Mouse (Mus musculus) limb, embryonic 14.5 days (tissue): Measurements from ENCODE around the gene Kmt2a. TPM values are rescaled to one million over a fixed set of nuclear protein-coding genes. Genes with fewer than 3 reads are reported as not detected.

Source experiments
- ATAC-seq: fragments of 200-750 bp; cut with Nextera tagmentation; 2 replicates; pipeline ENCODE4 v1.8.0; 2017; ENCODE audit warnings: low read depth, moderate number of reproducible peaks, moderate TSS enrichment; ENCODE audit not compliant: low FRiP score
- DNase-seq: peaks from one replicate; pipeline ENCODE4 v3.0.0-alpha.2; 2015; ENCODE audit warnings: low spot score
- H3K27ac ChIP-seq: fragments of 300-500 bp; sonication (generic); replicated peaks from 2 replicates; pipeline ENCODE4 v1.5.1; 2014; ENCODE audit warnings: low read depth, mild to moderate bottlenecking, low read length, moderate library complexity, mixed read lengths
- H3K27me3 ChIP-seq: fragments of 300-500 bp; sonication (generic); 2 replicates; pipeline ENCODE4 v1.6.1; 2014; ENCODE audit warnings: low read length, mixed read lengths; ENCODE audit not compliant: control insufficient read depth, insufficient read depth
- H3K36me3 ChIP-seq: fragments of 300-500 bp; sonication (generic); 2 replicates; pipeline ENCODE4 v1.6.1; 2014; ENCODE audit warnings: mild to moderate bottlenecking, low read length, moderate library complexity, mixed read lengths; ENCODE audit not compliant: control insufficient read depth, insufficient read depth
- H3K4me1 ChIP-seq: fragments of 300-500 bp; sonication (generic); 2 replicates; pipeline ENCODE4 v1.6.1; 2014; ENCODE audit warnings: antibody characterized with exemption, low read length, mixed read lengths; ENCODE audit not compliant: control insufficient read depth, insufficient read depth
- H3K4me2 ChIP-seq: fragments of 300-500 bp; sonication (generic); replicated peaks from 2 replicates; pipeline ENCODE4 v1.6.1; 2014; ENCODE audit warnings: low read depth, mild to moderate bottlenecking, low read length, moderate library complexity; ENCODE audit not compliant: severe bottlenecking
- H3K4me3 ChIP-seq: fragments of 300-500 bp; sonication (generic); replicated peaks from 2 replicates; pipeline ENCODE4 v1.5.1; 2014; ENCODE audit warnings: low read length
- H3K9ac ChIP-seq: fragments of 300-500 bp; sonication (generic); 2 replicates; pipeline ENCODE4 v1.6.1; 2014; ENCODE audit warnings: mild to moderate bottlenecking, low read depth, low read length, moderate library complexity; ENCODE audit not compliant: severe bottlenecking
- H3K9me3 ChIP-seq: fragments of 300-500 bp; sonication (generic); 2 replicates; pipeline ENCODE4 v1.6.1; 2016; ENCODE audit warnings: low read length; ENCODE audit not compliant: control insufficient read depth
- POLR2A ChIP-seq: fragments of 200-500 bp; IDR thresholded peaks from 2 replicates; pipeline ENCODE4 v1.8.0; 2012; ENCODE audit warnings: inconsistent platforms, mild to moderate bottlenecking, moderate library complexity, borderline replicate concordance; ENCODE audit not compliant: insufficient read depth, insufficient read length; ENCODE audit errors: extremely low read depth
- WGBS: fragments of 180-500 bp; shearing (Covaris S2); extraction: QIAGEN DNeasy Blood & Tissue Kit; methylation state at CpG from one replicate; pipeline ENCODE4 v1.1.7; 2014; 5-methylcytosine and 5-hydroxymethylcytosine counted together
- polyA plus RNA-seq, 2 experiments: library from polyadenylated mRNA; depleted of rRNA in 1 of 2; stranded (reverse) in 1 of 2; unstranded in 1 of 2; fragments of >200 nt; fragmentation: Nextera tagmentation in 1 of 2; extraction: Ambion mirVana in 1 of 2; gene quantifications; 2 replicates each; pipeline versions ENCODE4 v1.2.1 to v1.2.3; 2012 to 2014

Kmt2a gene
- polyA plus RNA-seq, 2 experiments, result 16.8 to 21.7 TPM

DNA sequence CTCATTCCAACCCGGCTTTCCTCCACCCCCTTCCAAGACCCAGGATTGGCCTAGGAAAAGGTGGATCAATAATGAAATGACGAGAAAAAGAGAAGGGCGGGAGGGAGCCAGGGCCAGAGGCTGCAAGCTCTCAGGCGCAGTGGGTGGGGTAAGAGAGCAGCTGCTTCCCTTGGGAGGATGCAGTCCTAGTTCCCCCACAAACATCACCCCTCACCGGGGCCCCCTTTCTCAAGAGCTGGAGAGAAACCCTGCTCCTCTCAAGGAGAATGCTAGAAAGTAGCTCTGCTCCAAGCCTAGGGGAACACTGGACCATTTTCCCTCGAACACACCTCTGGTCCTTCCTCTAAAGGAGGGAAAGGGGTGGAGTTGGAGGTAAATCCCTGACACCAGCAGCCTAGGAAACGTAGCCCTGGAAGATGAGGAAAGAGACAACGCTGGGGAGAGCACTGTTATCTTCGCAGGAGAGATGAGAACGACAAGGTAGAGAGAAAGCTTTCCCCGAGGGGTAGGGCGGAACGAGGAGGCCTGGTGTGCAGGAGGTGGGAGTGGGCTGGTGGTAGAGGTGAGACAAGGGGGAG lies 1.3 kb downstream of the Kmt2a start:
- peak; percentile 29 for DNase-seq
- Histone ChIP-seq H3K36me3 (peaks cover 14% of the 10 kb centered on the region), H3K9ac (peak overlapping the region; percentile 89), H3K4me1 (peaks cover 37% of the 10 kb centered on the region), H3K4me2 (peak overlapping the region; percentile 84), H3K4me3 (peak overlapping the region; percentile 77), H3K27ac (peak overlapping the region; percentile 28; the same call in 1 of the 2 replicates), H3K27me3 (no peaks in the 10 kb centered on the region), H3K9me3 (no peaks in the 10 kb centered on the region)
- TF ChIP-seq POLR2A, result no peak
- ATAC-seq, result no peak
- WGBS, result 0% methylated on average over 13 of the region's 13 CpGs

DNA sequence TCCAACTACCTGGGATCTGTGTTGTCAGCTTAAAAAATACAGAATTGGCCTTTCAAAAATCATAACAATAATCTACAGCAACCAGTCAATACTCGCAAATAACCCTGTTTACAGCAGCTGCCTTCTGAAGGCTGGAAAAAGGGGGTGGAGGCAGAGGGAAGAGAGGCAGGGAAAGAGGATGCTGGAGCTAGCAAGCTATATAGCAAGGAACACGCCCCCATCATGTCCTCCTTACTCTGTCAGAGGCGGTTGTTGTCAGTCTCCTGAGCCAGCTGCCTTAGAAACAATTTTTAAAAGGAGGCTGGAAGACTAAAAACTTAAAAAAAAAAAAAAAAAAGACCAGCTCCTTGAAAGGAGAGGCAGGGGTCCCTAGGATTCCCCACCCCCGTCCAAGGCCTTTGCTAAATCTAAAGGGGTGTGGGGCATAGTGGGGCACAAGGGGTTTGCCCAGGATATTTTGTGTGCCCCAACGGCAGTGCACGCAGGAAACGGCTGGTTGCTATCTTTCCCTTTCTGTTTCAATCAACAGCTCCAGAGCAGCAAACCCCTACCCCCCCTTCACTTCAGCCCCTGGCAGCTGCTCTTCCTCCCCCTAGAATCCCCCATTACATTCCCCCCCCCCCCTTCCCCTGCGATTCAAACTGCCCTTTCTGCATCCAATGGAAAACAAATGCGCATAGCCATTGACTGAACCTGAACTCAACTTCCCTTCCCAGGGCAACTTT lies 2.2 kb downstream of the Kmt2a start:
- Histone ChIP-seq H3K9ac (peak overlapping the region; percentile 89), H3K4me3 (peak overlapping the region; percentile 77), H3K27ac (no peak overlapping the region), H3K4me2 (peak overlapping the region; percentile 84), H3K36me3 (peaks cover 14% of the 10 kb centered on the region), H3K27me3 (no peaks in the 10 kb centered on the region), H3K9me3 (no peaks in the 10 kb centered on the region), H3K4me1 (peaks cover 44% of the 10 kb centered on the region)
- no peak for TF ChIP-seq POLR2A
- no peak for ATAC-seq
- 23% methylated on average over 9 of the region's 9 CpGs for WGBS
- no peak for DNase-seq

DNA sequence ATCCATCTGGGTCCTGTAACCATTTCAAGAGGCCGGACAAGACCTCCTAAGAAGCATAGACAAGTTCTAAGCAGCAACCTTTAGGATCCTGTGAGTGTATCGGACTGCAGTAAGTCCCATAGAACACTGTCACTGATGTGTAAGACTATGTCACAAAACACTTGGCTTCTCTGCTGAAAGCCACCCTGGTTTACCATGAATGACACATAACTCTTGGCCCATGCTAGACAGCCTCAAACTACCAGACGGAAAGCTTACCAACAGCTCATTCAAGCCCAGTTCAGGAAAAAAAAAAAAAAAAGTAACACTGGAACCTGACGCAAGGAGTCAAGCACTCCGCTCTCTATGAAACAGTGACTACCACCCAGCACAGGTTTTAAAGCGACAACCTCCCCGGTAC lies 3.4 kb downstream of the Kmt2a start:
- no peak for ATAC-seq
- 78% methylated on average over 7 of the region's 7 CpGs for WGBS
- H3K4me1 ChIP-seq, result peaks cover 45% of the 10 kb centered on the region
- H3K4me2 ChIP-seq, result no peak overlapping the region
- H3K27ac ChIP-seq, result no peak overlapping the region
- H3K4me3 ChIP-seq, result no peak overlapping the region
- no peaks in the 10 kb centered on the region for H3K27me3 ChIP-seq
- no peak for DNase-seq
- H3K9me3 ChIP-seq, result no peaks in the 10 kb centered on the region
- H3K36me3 ChIP-seq, result peaks cover 14% of the 10 kb centered on the region
- TF ChIP-seq POLR2A, result no peak
- peak overlapping the region; percentile 17; the same call in 1 of the 2 replicates for H3K9ac ChIP-seq

DNA sequence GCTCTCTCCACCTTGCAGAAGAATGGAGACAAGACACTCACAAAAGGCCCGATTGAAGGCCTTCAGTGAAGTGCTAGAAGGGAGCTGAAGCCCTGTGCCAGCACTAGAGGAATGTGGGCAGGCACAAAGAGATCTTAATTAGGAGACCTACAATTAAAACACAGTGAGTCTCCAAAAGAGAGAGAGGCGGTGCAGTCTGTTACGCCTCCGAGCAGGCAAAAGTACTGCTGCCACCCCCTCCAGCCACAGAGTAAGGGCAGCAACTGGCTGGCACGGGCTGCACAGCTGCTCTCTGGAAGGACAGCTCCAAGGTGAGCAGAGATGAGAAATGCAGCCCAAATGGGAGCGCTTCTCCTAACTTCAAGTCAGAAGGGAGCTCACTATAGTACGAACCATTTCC lies 5.6 kb downstream of the Kmt2a start:
- no peak for TF ChIP-seq POLR2A
- Histone ChIP-seq H3K36me3 (peaks cover 18% of the 10 kb centered on the region), H3K9ac (no peak overlapping the region; the same call in 1 of the 2 replicates), H3K9me3 (no peaks in the 10 kb centered on the region), H3K4me3 (no peak overlapping the region), H3K27me3 (no peaks in the 10 kb centered on the region), H3K27ac (no peak overlapping the region), H3K4me2 (no peak overlapping the region), H3K4me1 (peaks cover 45% of the 10 kb centered on the region)
- DNase-seq, result no peak
- ATAC-seq, result no peak
- WGBS, result 53% methylated on average over 7 of the region's 7 CpGs

DNA sequence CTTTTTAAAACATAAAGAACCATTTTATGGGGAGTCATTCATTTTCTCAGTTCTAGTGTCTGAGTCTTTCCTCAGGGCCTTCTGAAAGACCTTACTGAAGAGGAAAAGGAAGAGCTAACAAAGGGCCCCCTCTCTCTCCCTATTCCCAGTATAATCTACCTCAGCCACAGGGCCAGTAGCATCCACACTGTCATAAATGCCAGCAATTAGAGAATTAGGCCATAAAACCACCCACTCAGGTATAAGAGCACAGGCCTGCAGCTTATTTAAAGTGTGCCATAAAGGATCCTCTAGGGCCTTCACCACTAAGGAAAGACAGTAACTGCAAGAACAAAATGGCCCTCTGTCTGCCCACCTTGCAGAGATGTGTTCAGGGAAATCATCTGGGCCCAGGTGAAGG lies 6.9 kb downstream of the Kmt2a start:
- no peak for DNase-seq
- Histone ChIP-seq H3K4me1 (peaks cover 47% of the 10 kb centered on the region), H3K4me3 (no peak overlapping the region), H3K27ac (no peak overlapping the region), H3K9me3 (no peaks in the 10 kb centered on the region), H3K4me2 (no peak overlapping the region), H3K27me3 (no peaks in the 10 kb centered on the region), H3K9ac (no peak overlapping the region), H3K36me3 (peaks cover 29% of the 10 kb centered on the region)
- TF ChIP-seq POLR2A, result no peak
- no peak for ATAC-seq
